Mouse (Mus musculus): ENCODE results near the gene Col4a1.

The Col4a1 gene

GRCm38 (mm10) chr8:11312349-11313175 is at the start of gene Col4a1, which contains the start of gene Col4a2:
Gene Col4a1, minus strand, starts transcription at chr8:11312826.
Gene Col4a2, plus strand, starts transcription at chr8:11312805.
- TF ChIP-seq GATA4 (IDR thresholded peaks at IDR 0.05; ENCODE audit: insufficient replicate concordance, low read length), result no peak

DNA sequence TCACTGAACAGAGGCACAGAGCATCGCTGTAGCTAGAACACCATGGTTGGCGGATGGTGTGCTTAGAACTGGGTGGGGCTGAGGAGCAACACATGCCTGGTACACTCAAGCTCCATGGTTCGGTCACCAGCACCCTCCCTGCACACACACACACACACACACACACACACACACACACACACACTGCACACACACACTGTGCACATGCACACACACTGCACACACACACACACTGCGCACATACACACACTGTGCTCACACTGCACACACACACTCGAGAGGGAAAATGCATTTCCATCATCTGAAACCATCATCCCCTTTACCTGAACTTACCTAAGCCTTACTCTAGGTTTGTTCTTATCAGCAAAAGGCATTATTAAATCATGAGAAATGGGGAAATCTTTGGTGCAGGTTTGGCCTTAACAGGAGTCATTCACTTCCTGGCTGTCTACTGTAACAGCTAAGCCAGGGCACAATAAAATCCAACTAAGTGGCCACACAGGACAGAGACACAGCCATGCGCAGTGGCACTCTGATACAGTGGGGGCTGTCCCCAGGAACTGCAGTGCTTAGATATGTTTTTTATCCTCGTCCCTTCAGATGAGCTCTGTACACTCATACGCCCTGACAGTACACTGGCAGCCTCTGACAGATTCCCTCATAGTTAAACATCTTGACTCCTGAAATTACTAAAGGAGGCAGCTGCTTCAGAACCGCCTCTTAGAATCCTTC is 49.1 kb upstream of the Col4a1 start:
- no peak for TF ChIP-seq GATA4 (IDR thresholded peaks at IDR 0.05; ENCODE audit: insufficient replicate concordance, low read length)

- no peak for TF ChIP-seq GATA4 (IDR thresholded peaks at IDR 0.05; ENCODE audit: insufficient replicate concordance, low read length)
Observed at GRCm38 (mm10) chr8:11359846-11360245, 47.2 kb upstream of the Col4a1 start.

- no peak for TF ChIP-seq GATA4 (IDR thresholded peaks at IDR 0.05; ENCODE audit: insufficient replicate concordance, low read length)
Observed at GRCm38 (mm10) chr8:11357921-11358436, 45.4 kb upstream of the Col4a1 start.

- TF ChIP-seq GATA4 (IDR thresholded peaks at IDR 0.05; ENCODE audit: insufficient replicate concordance, low read length), result no peak
Observed at GRCm38 (mm10) chr8:11356776-11357175, 44.1 kb upstream of the Col4a1 start.

DNA sequence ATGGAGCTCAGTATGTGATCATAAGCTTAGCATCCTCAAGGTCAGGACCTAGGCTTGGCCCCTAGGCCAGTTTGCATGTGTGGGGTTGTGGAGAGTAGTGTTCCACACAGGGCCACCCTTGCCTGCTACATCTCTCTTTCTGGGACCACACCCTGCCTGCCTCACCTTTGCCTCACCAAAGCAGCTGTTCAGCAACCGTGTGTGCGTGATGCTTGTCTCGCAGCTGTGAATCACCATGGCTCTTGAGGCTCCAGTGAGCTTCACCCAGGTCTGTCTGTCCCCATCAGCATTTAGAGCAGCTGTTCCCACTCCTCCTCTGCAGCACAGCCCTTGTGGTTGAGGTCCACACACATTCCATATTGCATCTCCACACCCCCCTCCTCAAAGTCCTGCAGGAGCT is 43.3 kb upstream of the Col4a1 start:
- no peak for TF ChIP-seq GATA4 (IDR thresholded peaks at IDR 0.05; ENCODE audit: insufficient replicate concordance, low read length)

GRCm38 (mm10) chr8:11354800-11355451 is 42.3 kb upstream of the Col4a1 start:
- TF ChIP-seq GATA4 (IDR thresholded peaks at IDR 0.05; ENCODE audit: insufficient replicate concordance, low read length), result no peak

DNA sequence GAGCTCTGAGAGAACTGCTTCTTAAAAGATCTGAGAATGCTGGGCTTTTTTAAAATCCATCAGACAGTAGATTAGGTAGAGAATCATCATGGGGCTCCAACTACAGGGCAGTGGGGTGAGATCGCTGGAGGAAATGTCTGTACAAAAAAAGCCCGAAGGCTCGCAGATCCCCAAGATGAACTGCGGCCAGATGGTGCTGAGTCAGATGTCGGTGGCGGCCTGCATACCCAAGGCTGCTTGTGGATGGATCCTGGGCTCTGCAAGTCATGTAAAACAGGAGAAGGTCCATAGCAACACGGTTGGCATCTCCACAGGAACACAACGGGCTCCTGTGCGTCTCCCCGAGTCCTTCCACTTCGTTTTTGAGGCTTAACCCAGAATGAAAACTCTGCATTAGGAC is 39.9 kb upstream of the Col4a1 start:
- no peak for TF ChIP-seq GATA4 (IDR thresholded peaks at IDR 0.05; ENCODE audit: insufficient replicate concordance, low read length)

DNA sequence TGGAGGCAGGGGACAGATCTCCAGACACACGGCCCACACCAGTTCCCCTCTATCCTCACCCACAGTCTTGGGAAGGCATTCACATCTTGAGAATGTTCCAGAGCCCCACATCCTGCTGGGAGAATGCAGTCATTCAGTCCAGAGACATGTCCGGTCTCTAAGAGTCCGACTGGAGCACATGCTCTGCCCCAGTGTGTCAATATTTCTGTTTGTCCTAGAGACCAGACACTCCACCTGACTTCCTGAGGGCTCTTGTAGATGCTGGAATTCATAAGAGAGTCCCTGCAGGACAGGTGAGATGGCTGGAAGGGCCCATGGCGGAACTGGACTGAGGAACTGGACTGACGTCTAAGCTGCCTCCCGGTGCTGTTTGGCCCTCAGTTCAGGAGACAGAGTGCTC is 38.7 kb upstream of the Col4a1 start:
- no peak for TF ChIP-seq GATA4 (IDR thresholded peaks at IDR 0.05; ENCODE audit: insufficient replicate concordance, low read length)

- no peak; the same call in 1 of the 2 replicates for TF ChIP-seq GATA4 (IDR thresholded peaks at IDR 0.05; ENCODE audit: insufficient replicate concordance, low read length)
Observed at GRCm38 (mm10) chr8:11348622-11349021, 36.0 kb upstream of the Col4a1 start.

GRCm38 (mm10) chr8:11347699-11348098 is 35.1 kb upstream of the Col4a1 start:
- TF ChIP-seq GATA4 (IDR thresholded peaks at IDR 0.05; ENCODE audit: insufficient replicate concordance, low read length), result no peak

- TF ChIP-seq GATA4 (IDR thresholded peaks at IDR 0.05; ENCODE audit: insufficient replicate concordance, low read length), result no peak
Observed at GRCm38 (mm10) chr8:11346225-11346624, 33.6 kb upstream of the Col4a1 start.

GRCm38 (mm10) chr8:11344459-11344858 is 31.8 kb upstream of the Col4a1 start:
- TF ChIP-seq GATA4 (IDR thresholded peaks at IDR 0.05; ENCODE audit: insufficient replicate concordance, low read length), result no peak

DNA sequence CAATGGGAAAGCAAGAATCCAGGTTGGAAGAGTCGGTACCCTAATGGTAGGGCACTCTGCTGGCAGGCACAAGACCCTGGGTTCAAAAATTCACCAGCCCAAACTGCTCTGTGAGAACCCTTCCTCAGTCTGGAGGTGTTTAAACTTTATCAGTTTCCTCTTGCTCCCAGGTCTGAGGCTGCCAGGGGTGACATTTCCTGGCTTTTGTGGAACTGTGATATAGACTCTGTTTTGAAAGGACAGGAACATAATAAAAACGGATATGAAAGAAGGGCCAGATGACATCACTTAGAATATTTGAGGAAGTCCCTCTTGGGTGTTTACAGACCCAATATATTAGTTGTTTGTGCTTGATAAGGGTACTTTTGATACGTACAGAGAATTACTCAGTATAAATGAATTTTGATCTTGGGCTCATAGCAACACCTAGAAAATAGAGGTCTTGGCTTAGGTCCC is 28.5 kb upstream of the Col4a1 start:
- TF ChIP-seq GATA4 (IDR thresholded peaks at IDR 0.05; ENCODE audit: insufficient replicate concordance, low read length), result peak; percentile 42; the same call in 1 of the 2 replicates

Data from liver, adult (tissue).